Mouse (Mus musculus): ENCODE data around the gene Zyg11a. TPM values are rescaled to one million over a fixed set of nuclear protein-coding genes. Genes with fewer than 3 reads are reported as not detected.
"Not testable (repeated sequence)": the region's sequence is repeated elsewhere in the genome, so short reads cannot be mapped to it uniquely, and the experiment has no call there.

Gene Zyg11a
- polyA plus RNA-seq, 2 experiments: 0.13 TPM; not detected in 1

DNA sequence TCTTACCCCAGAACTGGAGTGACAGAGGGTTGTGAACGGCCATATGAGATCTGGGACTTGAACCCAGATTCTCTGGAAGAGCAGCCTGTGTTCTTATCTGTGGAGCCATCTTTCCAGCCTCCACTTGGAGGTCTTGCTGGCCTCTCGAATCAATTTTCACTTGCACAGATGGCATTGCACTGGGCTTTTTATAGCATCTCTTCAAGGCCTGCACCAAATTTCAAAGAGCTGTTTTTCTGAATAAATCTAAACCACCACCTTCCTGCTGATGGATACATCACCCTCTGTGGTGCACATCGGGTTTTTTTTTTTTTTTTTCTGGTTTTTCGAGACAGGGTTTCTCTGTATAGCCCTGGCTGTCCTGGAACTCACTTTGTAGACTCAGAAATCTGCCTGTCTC, 51.0 kb downstream of the Zyg11a start:
- ATAC-seq (ENCODE audit: low FRiP score, low read depth): no peak
- Histone ChIP-seq H3K36me3 (ENCODE audit: control insufficient read depth, insufficient read depth, low read length) (peaks cover 7% of the 10 kb centered on the region), H3K9me3 (ENCODE audit: control insufficient read depth, low read length) (no peaks in the 10 kb centered on the region), H3K27ac (replicated peaks; ENCODE audit: low read depth, low read length) (no peak overlapping the region), H3K27me3 (ENCODE audit: control insufficient read depth, insufficient read depth, low read length) (no peaks in the 10 kb centered on the region), H3K4me3 (replicated peaks; ENCODE audit: low read length) (no peak overlapping the region), H3K4me1 (ENCODE audit: control insufficient read depth, insufficient read depth, low read length) (no peaks in the 10 kb centered on the region), H3K4me2 (replicated peaks; ENCODE audit: low read depth, low read length, severe bottlenecking) (no peak overlapping the region), H3K9ac (ENCODE audit: low read depth, low read length, severe bottlenecking) (no peak overlapping the region)
- TF ChIP-seq POLR2A (IDR thresholded peaks at IDR 0.05; ENCODE audit: borderline replicate concordance, extremely low read depth, insufficient read depth, insufficient read length): no peak
- no peak for DNase-seq (ENCODE audit: low spot score)
- WGBS: 86% methylated on average over 4 of the region's 4 CpGs

DNA sequence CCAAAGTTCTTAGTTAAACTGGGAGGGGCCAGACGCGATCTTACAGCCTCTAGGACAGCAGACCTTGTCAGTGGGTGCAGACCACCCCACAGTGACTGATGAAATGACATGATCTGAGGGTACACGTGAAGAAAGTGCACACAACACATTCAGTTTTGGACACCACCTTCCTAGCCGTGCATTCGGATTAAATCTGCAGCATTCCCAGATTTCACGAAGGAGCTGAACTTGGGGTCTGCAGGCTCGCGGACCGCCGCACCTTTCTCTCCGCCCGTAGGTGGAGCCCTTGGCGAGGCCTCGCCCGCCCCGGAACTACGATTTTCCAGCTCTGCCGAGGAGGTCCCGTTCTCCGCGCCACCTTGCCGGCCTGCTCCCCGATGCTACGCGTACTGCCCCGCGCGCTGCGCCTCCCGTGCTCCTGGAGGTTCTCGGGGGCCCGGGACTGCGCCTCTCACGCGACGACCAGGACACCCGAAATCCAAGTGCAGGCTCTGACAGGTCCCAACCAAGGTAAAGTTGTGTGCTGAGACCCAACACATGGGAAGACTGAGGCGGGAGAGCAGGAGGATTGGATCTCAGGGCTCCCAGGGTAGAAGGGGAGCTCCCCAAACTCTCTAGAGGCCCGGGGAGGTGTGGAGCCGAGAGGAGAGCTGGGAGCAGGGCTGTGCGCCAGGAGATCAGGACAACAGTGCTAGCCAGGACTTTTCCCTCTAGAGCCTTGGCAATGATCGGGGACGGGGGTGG, 52.5 kb downstream of the Zyg11a start, which contains the start of gene Echdc2:
TSS of gene Echdc2 (plus strand) at position 286 of the 744 bp plus-strand sequence.
- H3K4me1 ChIP-seq (ENCODE audit: control insufficient read depth, insufficient read depth, low read length): no peaks in the 10 kb centered on the region
- H3K9ac ChIP-seq (ENCODE audit: low read depth, low read length, severe bottlenecking): peak within 1 kb of the TSS; percentile 83
- 1% methylated on average over 43 of the region's 43 CpGs for WGBS
- peak within 1 kb of the TSS; percentile 69 for H3K4me3 ChIP-seq (replicated peaks; ENCODE audit: low read length)
- no peak within 1 kb of the TSS for H3K27ac ChIP-seq (replicated peaks; ENCODE audit: low read depth, low read length)
- 0 out of 2 replicates have a peak, but pooled peaks have one; percentile 18 for TF ChIP-seq POLR2A (IDR thresholded peaks at IDR 0.05; ENCODE audit: borderline replicate concordance, extremely low read depth, insufficient read depth, insufficient read length)
- DNase-seq (ENCODE audit: low spot score) (peak; percentile 54), ATAC-seq (ENCODE audit: low FRiP score, low read depth) (peak; percentile 75)
- no peaks in the 10 kb centered on the region for H3K9me3 ChIP-seq (ENCODE audit: control insufficient read depth, low read length)
- no peaks in the 10 kb centered on the region; the same call in 1 of the 2 replicates for H3K36me3 ChIP-seq (ENCODE audit: control insufficient read depth, insufficient read depth, low read length)
- no peaks in the 10 kb centered on the region for H3K27me3 ChIP-seq (ENCODE audit: control insufficient read depth, insufficient read depth, low read length)
- H3K4me2 ChIP-seq (replicated peaks; ENCODE audit: low read depth, low read length, severe bottlenecking): peak within 1 kb of the TSS; percentile 89

DNA sequence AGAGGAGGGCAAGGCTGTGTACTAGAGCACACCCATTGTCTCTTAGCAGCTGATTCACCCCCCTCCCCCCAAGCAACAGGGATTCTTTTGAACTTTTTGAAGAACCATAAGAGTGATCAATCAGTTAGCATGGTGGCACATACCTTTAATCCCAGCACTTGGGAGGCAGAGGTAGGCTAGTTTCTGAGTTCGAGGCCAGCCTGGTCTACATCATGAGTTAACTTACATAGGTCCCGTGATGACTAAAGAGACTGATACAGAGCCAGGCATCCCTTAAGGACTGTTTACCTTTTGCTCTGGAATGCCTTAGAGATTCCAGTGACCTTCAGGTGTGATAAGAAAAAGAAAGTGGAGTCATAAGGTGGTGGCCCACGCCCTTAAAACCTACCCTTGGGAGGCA, 54.6 kb downstream of the Zyg11a start:
- no peaks in the 10 kb centered on the region for H3K27me3 ChIP-seq (ENCODE audit: control insufficient read depth, insufficient read depth, low read length)
- no peak overlapping the region for H3K27ac ChIP-seq (replicated peaks; ENCODE audit: low read depth, low read length)
- ATAC-seq (ENCODE audit: low FRiP score, low read depth) (no peak), DNase-seq (ENCODE audit: low spot score) (no peak)
- no peaks in the 10 kb centered on the region for H3K9me3 ChIP-seq (ENCODE audit: control insufficient read depth, low read length)
- no peak for TF ChIP-seq POLR2A (IDR thresholded peaks at IDR 0.05; ENCODE audit: borderline replicate concordance, extremely low read depth, insufficient read depth, insufficient read length)
- H3K9ac ChIP-seq (ENCODE audit: low read depth, low read length, severe bottlenecking): no peak overlapping the region
- WGBS: 82% methylated on average over 3 of the region's 3 CpGs
- no peaks in the 10 kb centered on the region for H3K36me3 ChIP-seq (ENCODE audit: control insufficient read depth, insufficient read depth, low read length)
- no peaks in the 10 kb centered on the region for H3K4me1 ChIP-seq (ENCODE audit: control insufficient read depth, insufficient read depth, low read length)
- H3K4me3 ChIP-seq (replicated peaks; ENCODE audit: low read length): no peak overlapping the region
- no peak overlapping the region for H3K4me2 ChIP-seq (replicated peaks; ENCODE audit: low read depth, low read length, severe bottlenecking)

DNA sequence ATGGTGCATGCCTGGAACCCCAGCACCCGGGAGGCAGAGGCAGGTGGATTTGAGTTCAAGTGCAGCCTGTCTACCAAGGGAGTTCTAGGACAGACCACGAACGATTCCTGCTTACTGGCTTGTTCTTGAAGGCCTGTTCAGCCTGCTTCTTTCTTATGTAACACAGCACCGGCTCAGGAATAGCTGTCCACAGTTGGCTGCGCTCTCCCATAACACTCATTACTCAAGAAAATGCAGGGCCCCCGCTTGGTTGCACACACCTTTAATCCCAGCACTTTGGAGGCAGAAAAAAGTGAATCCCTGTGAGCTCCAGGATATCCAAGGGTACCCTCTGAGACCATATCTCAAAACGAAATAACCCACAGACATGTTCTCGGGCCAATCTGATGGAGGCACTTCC, 55.9 kb downstream of the Zyg11a start:
- Histone ChIP-seq H3K27ac (replicated peaks; ENCODE audit: low read depth, low read length) (no peak overlapping the region), H3K27me3 (ENCODE audit: control insufficient read depth, insufficient read depth, low read length) (no peaks in the 10 kb centered on the region), H3K9ac (ENCODE audit: low read depth, low read length, severe bottlenecking) (no peak overlapping the region), H3K4me1 (ENCODE audit: control insufficient read depth, insufficient read depth, low read length) (no peaks in the 10 kb centered on the region), H3K4me3 (replicated peaks; ENCODE audit: low read length) (no peak overlapping the region), H3K36me3 (ENCODE audit: control insufficient read depth, insufficient read depth, low read length) (no peaks in the 10 kb centered on the region), H3K4me2 (replicated peaks; ENCODE audit: low read depth, low read length, severe bottlenecking) (no peak overlapping the region), H3K9me3 (ENCODE audit: control insufficient read depth, low read length) (no peaks in the 10 kb centered on the region)
- ATAC-seq (ENCODE audit: low FRiP score, low read depth): no peak
- no peak for DNase-seq (ENCODE audit: low spot score)
- no peak for TF ChIP-seq POLR2A (IDR thresholded peaks at IDR 0.05; ENCODE audit: borderline replicate concordance, extremely low read depth, insufficient read depth, insufficient read length)
- WGBS: 89% methylated on average over 8 of the region's 8 CpGs

DNA sequence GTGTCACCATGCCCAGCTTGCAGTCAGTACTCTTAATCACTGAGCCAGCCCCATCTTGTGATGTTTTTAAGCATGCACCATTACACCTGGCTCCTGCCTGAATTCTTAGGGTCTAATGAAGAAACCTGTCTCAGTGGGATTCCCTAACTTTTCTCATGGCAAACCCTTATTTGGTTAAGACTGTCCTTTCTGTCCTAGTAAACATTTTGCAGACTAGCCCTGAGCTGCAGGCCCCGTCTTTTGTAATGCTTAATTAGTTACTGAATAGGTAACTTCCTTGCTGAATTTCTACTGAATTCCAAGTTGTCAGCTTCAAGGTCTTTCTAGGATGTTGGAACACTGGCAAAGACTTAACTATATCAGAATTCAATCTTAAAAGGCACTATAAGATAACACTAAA, 62.7 kb downstream of the Zyg11a start:
- H3K27ac ChIP-seq (replicated peaks; ENCODE audit: low read depth, low read length); H3K4me2 ChIP-seq (replicated peaks; ENCODE audit: low read depth, low read length, severe bottlenecking); H3K36me3 ChIP-seq (ENCODE audit: control insufficient read depth, insufficient read depth, low read length); H3K9me3 ChIP-seq (ENCODE audit: control insufficient read depth, low read length); H3K4me3 ChIP-seq (replicated peaks; ENCODE audit: low read length); ATAC-seq (ENCODE audit: low FRiP score, low read depth); DNase-seq (ENCODE audit: low spot score); H3K27me3 ChIP-seq (ENCODE audit: control insufficient read depth, insufficient read depth, low read length); H3K9ac ChIP-seq (ENCODE audit: low read depth, low read length, severe bottlenecking); H3K4me1 ChIP-seq (ENCODE audit: control insufficient read depth, insufficient read depth, low read length): not testable (repeated sequence)
- WGBS: 81% methylated on average over 1 of the region's 1 CpGs

DNA sequence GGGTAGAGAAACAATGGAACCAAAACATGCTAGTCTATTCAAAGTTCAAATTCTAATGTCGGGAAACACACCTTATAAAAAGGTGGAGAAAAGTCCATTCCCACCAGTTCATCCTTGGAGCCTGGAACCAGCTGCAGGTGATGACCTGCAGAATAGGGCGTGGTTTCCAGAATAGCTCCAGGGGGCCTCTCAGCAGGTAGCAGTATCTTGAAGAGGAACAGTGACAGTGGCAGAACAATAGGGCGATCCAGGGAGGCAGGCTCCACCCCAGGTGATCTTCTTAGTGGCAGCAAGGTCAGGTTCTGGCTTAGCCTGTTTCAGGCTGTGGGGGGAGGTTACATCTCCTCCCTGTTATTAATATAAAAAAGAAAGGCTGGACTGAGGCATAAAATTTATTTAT, 72.3 kb downstream of the Zyg11a start:
- not testable (repeated sequence) for H3K4me1 ChIP-seq (ENCODE audit: control insufficient read depth, insufficient read depth, low read length); H3K4me2 ChIP-seq (replicated peaks; ENCODE audit: low read depth, low read length, severe bottlenecking); H3K36me3 ChIP-seq (ENCODE audit: control insufficient read depth, insufficient read depth, low read length); ATAC-seq (ENCODE audit: low FRiP score, low read depth); H3K4me3 ChIP-seq (replicated peaks; ENCODE audit: low read length); H3K27me3 ChIP-seq (ENCODE audit: control insufficient read depth, insufficient read depth, low read length); H3K27ac ChIP-seq (replicated peaks; ENCODE audit: low read depth, low read length); H3K9ac ChIP-seq (ENCODE audit: low read depth, low read length, severe bottlenecking); H3K9me3 ChIP-seq (ENCODE audit: control insufficient read depth, low read length); DNase-seq (ENCODE audit: low spot score)
- 50% methylated on average over 3 of the region's 3 CpGs for WGBS
